Mouse (Mus musculus) urinary bladder, postnatal 36 days (tissue): ENCODE measurements around the gene Dnah2.

Experiments
- DNase-seq, 2 experiments: peaks; one replicate each; pipeline ENCODE4 v3.0.0; 2022; ENCODE audit warnings: low spot score in 2 of 2, mixed read lengths in 1 of 2

The Dnah2 gene

DNA sequence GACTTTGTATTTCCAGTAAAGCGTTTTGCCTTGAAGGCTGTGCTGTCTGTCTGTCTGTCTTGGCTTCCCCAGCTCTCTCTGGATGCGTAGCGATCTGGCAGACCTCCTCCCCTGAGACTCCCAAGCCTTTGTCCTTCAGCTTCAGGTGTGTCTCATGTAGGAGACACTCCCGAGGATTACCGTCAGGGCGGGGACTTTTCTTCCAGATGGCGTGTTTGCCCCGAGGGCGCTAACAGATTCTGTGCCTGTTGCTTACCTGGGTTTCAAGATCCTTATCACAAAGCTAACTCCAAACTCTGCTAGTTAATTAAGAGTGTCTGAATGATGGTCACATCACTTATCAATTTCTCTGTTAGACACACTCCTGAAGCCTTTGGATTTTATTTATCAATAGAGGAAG lies 79.6 kb downstream of the Dnah2 start:
- DNase-seq: no peak

DNA sequence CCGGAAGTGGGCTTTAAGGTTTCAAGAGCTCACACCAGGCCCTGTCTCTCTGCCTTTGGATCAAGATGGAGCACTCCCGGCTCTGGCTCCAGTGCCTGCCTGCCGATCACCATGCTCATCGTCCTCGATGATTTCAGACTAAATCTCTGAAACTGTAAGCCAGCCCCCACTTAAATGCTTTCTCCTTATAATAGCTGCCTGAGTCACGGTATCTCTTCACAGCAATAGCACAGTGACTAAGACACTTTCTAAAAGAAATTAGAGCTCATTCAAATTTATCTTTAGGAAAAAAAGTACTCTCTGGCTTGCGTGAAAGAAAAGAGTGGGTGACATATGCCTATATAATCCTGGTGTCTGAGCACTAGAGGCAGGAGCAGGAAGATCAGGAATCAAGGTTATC lies 84.9 kb downstream of the Dnah2 start:
- DNase-seq: no peak

- no peak for DNase-seq
Measured at GRCm38 (mm10) chr11:69461568-69461967, 87.3 kb downstream of the Dnah2 start.

- no peak for DNase-seq
Measured at GRCm38 (mm10) chr11:69459883-69460282, 89.0 kb downstream of the Dnah2 start.

DNA sequence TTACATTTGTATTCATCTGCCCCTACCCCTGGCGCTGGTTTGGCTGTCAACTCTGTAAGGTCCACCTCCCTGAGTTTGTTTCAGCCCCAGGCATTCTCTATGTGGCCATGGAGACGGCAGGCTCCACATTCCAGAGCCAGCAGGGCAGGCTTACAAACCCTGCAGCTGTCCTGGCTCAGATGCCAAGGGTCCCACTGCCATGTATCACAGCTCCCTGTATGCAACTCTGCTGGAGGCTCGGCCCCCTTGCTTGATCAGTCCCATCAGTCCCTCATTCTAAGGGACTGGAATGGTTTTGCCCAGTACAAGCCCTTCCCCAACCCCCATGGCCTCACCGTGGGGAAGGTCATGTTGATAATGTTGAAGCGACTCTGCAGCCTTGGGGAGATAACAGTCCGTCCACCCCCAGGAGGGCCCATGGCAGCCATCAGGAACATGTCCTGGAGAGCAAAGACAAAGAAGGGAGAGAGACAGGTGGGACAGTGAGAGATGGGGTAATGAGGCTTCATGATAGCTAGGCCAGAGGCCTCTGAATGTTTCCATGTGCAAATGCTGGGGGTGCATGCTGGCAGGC lies 91.8 kb downstream of the Dnah2 start:
- DNase-seq: no peak

GRCm38 (mm10) chr11:69452114-69452867 lies 96.6 kb downstream of the Dnah2 start:
- DNase-seq: peak in 1 of 2 experiments; percentile 31

GRCm38 (mm10) chr11:69447299-69447698 lies 101.6 kb downstream of the Dnah2 start:
- DNase-seq: no peak

GRCm38 (mm10) chr11:69443328-69443727 lies 105.6 kb downstream of the Dnah2 start:
- no peak for DNase-seq

- no peak for DNase-seq
Measured at GRCm38 (mm10) chr11:69437291-69437690, 111.6 kb downstream of the Dnah2 start.

GRCm38 (mm10) chr11:69433189-69433588 lies 115.7 kb downstream of the Dnah2 start:
- no peak for DNase-seq

- DNase-seq: no peak
Measured at GRCm38 (mm10) chr11:69432640-69432982, 116.3 kb downstream of the Dnah2 start.

- peak in 1 of 2 experiments; percentile 69 for DNase-seq
Measured at GRCm38 (mm10) chr11:69431829-69432639, 116.9 kb downstream of the Dnah2 start.

DNA sequence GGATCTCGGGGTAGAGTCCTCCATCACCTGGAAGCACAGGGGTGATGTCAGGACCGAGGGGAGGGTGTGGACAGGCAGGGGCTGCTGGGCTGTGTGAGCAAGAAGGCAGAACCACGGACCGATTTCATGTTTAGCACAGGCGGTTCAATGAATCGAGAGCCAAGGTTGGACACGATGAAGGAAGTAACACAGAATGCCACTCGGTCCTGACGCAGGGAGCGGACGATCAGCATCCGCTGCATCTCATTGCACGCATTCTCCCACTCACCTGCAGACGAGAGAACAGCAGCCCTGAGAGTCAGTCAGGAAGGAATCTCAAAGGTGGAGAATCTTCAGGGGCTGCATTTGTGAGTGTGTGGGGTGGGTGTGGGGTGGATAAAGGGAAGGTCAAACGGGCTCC lies 118.3 kb downstream of the Dnah2 start:
- DNase-seq: no peak

GRCm38 (mm10) chr11:69429313-69429712 lies 119.6 kb downstream of the Dnah2 start:
- DNase-seq: no peak

GRCm38 (mm10) chr11:69428751-69429150 lies 120.2 kb downstream of the Dnah2 start:
- DNase-seq: peak in 1 of 2 experiments; percentile 64

DNA sequence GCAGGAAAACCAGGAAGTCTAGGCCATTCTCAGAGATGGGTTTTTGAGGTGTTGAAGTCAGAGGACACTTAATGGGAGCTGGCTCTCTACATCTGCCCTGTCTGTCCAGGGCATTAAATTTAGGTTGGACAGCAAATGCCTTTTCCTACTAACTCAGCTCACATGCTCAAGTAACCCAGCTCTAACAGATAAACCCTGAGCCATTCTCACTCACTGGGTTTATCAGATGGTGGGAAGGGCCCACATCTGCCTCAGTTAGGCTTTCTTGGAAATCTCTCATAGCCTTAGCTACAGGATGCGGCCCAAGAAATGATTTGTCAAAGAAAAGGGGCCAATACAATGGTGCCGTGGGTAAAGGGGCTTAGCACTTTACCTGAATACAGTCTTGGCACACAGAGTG lies 122.7 kb downstream of the Dnah2 start:
- DNase-seq: no peak

GRCm38 (mm10) chr11:69423885-69424284 lies 125.0 kb downstream of the Dnah2 start:
- no peak for DNase-seq

GRCm38 (mm10) chr11:69422842-69423241 lies 126.1 kb downstream of the Dnah2 start:
- DNase-seq: no peak

DNA sequence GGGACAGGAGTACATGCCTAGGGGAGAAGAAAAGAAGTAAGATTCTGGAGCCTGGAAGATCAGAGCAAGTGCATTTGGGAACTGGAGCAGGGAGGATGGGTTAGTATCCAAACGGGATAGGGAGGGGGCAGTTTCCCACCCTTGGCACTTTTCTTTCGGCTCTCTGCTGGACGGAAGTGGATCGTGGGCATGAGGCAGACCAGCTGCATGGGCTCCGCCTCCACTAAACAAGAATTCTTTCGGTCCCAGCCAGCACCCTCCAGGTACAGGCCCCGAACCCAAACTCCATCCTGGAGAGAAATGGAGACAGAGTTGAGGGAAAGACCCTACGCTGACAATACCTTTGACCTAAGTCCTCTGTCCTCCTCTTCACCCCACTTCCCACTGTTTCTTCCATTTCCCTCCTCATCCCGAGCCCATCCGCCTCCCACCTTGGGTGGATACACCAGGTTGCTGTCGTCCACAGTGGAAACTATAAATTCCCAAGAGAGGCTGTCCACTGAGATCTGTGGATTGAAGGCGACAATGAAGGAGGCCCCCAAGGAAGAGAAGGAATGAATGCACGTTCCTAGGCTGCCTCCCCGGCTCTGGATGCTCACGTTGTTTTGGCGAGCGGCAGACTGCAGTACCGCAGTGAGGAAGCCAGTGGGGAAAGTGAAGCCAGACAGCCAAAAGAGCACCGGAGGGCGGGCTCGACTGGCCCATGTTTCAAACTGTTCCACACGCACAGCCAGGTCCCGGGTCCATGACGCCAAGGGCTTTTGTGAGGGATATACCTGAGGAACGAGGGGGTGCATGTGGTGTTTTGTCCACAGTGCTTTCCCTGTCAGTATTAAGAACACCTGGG lies 127.6 kb downstream of the Dnah2 start:
- no peak for DNase-seq

- no peak for DNase-seq
Measured at GRCm38 (mm10) chr11:69420554-69421000, 128.3 kb downstream of the Dnah2 start.

GRCm38 (mm10) chr11:69419813-69420553 lies 128.9 kb downstream of the Dnah2 start:
- no peak for DNase-seq
